Mouse (Mus musculus): ENCODE results near the gene Pheta2. TPM values are rescaled to one million over a fixed set of nuclear protein-coding genes. Genes with fewer than 3 reads are reported as not detected.

Gene Pheta2
- polyA plus RNA-seq, 1 experiment from 2014 or later: 1.8 TPM

GRCm38 (mm10) chr15:82374437-82374836 lies 35.7 kb downstream of the Pheta2 start:
- no peak overlapping the region for H3K9ac ChIP-seq
- no peak overlapping the region for H3K4me2 ChIP-seq (replicated peaks)
- WGBS: 78% methylated on average over 5 of the region's 5 CpGs
- no peak overlapping the region for H3K27ac ChIP-seq
- ATAC-seq (ENCODE audit: low FRiP score) (no peak), DNase-seq (ENCODE audit: low spot score) (no peak)
- no peaks in the 10 kb centered on the region for H3K9me3 ChIP-seq (ENCODE audit: control insufficient read depth, low read length)
- no peaks in the 10 kb centered on the region for H3K36me3 ChIP-seq (replicated peaks; ENCODE audit: control insufficient read depth, insufficient read depth)
- H3K4me3 ChIP-seq (replicated peaks; ENCODE audit: low read length): no peak overlapping the region
- no peaks in the 10 kb centered on the region for H3K4me1 ChIP-seq (replicated peaks; ENCODE audit: control insufficient read depth, insufficient read depth, low read length)
- H3K27me3 ChIP-seq (ENCODE audit: control insufficient read depth, insufficient read depth, low read length): no peaks in the 10 kb centered on the region

- WGBS: 86% methylated on average over 9 of the region's 9 CpGs
- H3K4me2 ChIP-seq (replicated peaks): no peak overlapping the region
- ATAC-seq (ENCODE audit: low FRiP score) (no peak), DNase-seq (ENCODE audit: low spot score) (no peak)
- H3K27ac ChIP-seq: no peak overlapping the region
- no peaks in the 10 kb centered on the region for H3K27me3 ChIP-seq (ENCODE audit: control insufficient read depth, insufficient read depth, low read length)
- no peak overlapping the region for H3K4me3 ChIP-seq (replicated peaks; ENCODE audit: low read length)
- H3K36me3 ChIP-seq (replicated peaks; ENCODE audit: control insufficient read depth, insufficient read depth): no peaks in the 10 kb centered on the region
- H3K9ac ChIP-seq: no peak overlapping the region
- H3K9me3 ChIP-seq (ENCODE audit: control insufficient read depth, low read length): no peaks in the 10 kb centered on the region
- 0 out of 2 replicates have a peak, but pooled peaks cover 4% of the 10 kb centered on the region for H3K4me1 ChIP-seq (replicated peaks; ENCODE audit: control insufficient read depth, insufficient read depth, low read length)
Measured at GRCm38 (mm10) chr15:82375855-82376254, 37.1 kb downstream of the Pheta2 start.

- ATAC-seq (ENCODE audit: low FRiP score) (peak; percentile 22; the same call in 1 of the 2 replicates), DNase-seq (ENCODE audit: low spot score) (peak; percentile 24)
- Histone ChIP-seq H3K27me3 (ENCODE audit: control insufficient read depth, insufficient read depth, low read length) (no peaks in the 10 kb centered on the region), H3K9me3 (ENCODE audit: control insufficient read depth, low read length) (no peaks in the 10 kb centered on the region), H3K4me1 (replicated peaks; ENCODE audit: control insufficient read depth, insufficient read depth, low read length) (0 out of 2 replicates have a peak, but pooled peaks cover 4% of the 10 kb centered on the region), H3K4me3 (replicated peaks; ENCODE audit: low read length) (no peak overlapping the region), H3K4me2 (replicated peaks) (no peak overlapping the region), H3K9ac (no peak overlapping the region), H3K36me3 (replicated peaks; ENCODE audit: control insufficient read depth, insufficient read depth) (no peaks in the 10 kb centered on the region), H3K27ac (peak overlapping the region; percentile 38; the same call in 1 of the 2 replicates)
- WGBS: 55% methylated on average over 17 of the region's 17 CpGs
Measured at GRCm38 (mm10) chr15:82376393-82377138, 37.8 kb downstream of the Pheta2 start.

GRCm38 (mm10) chr15:82377701-82378100 lies 39.0 kb downstream of the Pheta2 start:
- ATAC-seq (ENCODE audit: low FRiP score) (no peak), DNase-seq (ENCODE audit: low spot score) (no peak)
- H3K4me1 ChIP-seq (replicated peaks; ENCODE audit: control insufficient read depth, insufficient read depth, low read length): 0 out of 2 replicates have a peak, but pooled peaks cover 4% of the 10 kb centered on the region
- H3K27me3 ChIP-seq (ENCODE audit: control insufficient read depth, insufficient read depth, low read length): no peaks in the 10 kb centered on the region
- no peak overlapping the region for H3K4me3 ChIP-seq (replicated peaks; ENCODE audit: low read length)
- no peaks in the 10 kb centered on the region for H3K9me3 ChIP-seq (ENCODE audit: control insufficient read depth, low read length)
- no peak overlapping the region for H3K4me2 ChIP-seq (replicated peaks)
- 79% methylated on average over 5 of the region's 5 CpGs for WGBS
- H3K9ac ChIP-seq: no peak overlapping the region
- no peaks in the 10 kb centered on the region for H3K36me3 ChIP-seq (replicated peaks; ENCODE audit: control insufficient read depth, insufficient read depth)
- no peak overlapping the region for H3K27ac ChIP-seq

- DNase-seq (ENCODE audit: low spot score): no peak
- Histone ChIP-seq H3K9ac (no peak overlapping the region), H3K4me3 (replicated peaks; ENCODE audit: low read length) (no peak overlapping the region), H3K27me3 (ENCODE audit: control insufficient read depth, insufficient read depth, low read length) (no peaks in the 10 kb centered on the region), H3K4me2 (replicated peaks) (no peak overlapping the region), H3K36me3 (replicated peaks; ENCODE audit: control insufficient read depth, insufficient read depth) (no peaks in the 10 kb centered on the region), H3K4me1 (replicated peaks; ENCODE audit: control insufficient read depth, insufficient read depth, low read length) (0 out of 2 replicates have a peak, but pooled peaks cover 4% of the 10 kb centered on the region), H3K27ac (no peak overlapping the region), H3K9me3 (ENCODE audit: control insufficient read depth, low read length) (no peaks in the 10 kb centered on the region)
- WGBS: 44% methylated on average over 15 of the region's 15 CpGs
- ATAC-seq (ENCODE audit: low FRiP score): no peak
Measured at GRCm38 (mm10) chr15:82378261-82379180, 39.8 kb downstream of the Pheta2 start.

- ATAC-seq (ENCODE audit: low FRiP score) (no peak), DNase-seq (ENCODE audit: low spot score) (no peak)
- peak overlapping the region; percentile 58 for H3K4me2 ChIP-seq (replicated peaks)
- 0 out of 2 replicates have a peak, but pooled peaks cover 4% of the 10 kb centered on the region for H3K4me1 ChIP-seq (replicated peaks; ENCODE audit: control insufficient read depth, insufficient read depth, low read length)
- H3K4me3 ChIP-seq (replicated peaks; ENCODE audit: low read length): peak overlapping the region; percentile 30
- H3K27ac ChIP-seq: no peak overlapping the region
- H3K27me3 ChIP-seq (ENCODE audit: control insufficient read depth, insufficient read depth, low read length): no peaks in the 10 kb centered on the region
- H3K9ac ChIP-seq: no peak overlapping the region
- H3K36me3 ChIP-seq (replicated peaks; ENCODE audit: control insufficient read depth, insufficient read depth): no peaks in the 10 kb centered on the region
- no peaks in the 10 kb centered on the region for H3K9me3 ChIP-seq (ENCODE audit: control insufficient read depth, low read length)
- WGBS: 30% methylated on average over 7 of the region's 7 CpGs
Measured at GRCm38 (mm10) chr15:82379511-82379870, 40.7 kb downstream of the Pheta2 start.

GRCm38 (mm10) chr15:82379871-82380713 lies 41.4 kb downstream of the Pheta2 start, which contains the start of gene Cyp2d22:
Cyp2d22 (minus strand) TSS chr15:82380260.
- H3K4me1 ChIP-seq (replicated peaks; ENCODE audit: control insufficient read depth, insufficient read depth, low read length): 0 out of 2 replicates have a peak, but pooled peaks cover 4% of the 10 kb centered on the region
- no peaks in the 10 kb centered on the region for H3K36me3 ChIP-seq (replicated peaks; ENCODE audit: control insufficient read depth, insufficient read depth)
- H3K4me3 ChIP-seq (replicated peaks; ENCODE audit: low read length): peak within 1 kb of the TSS; percentile 30
- H3K27ac ChIP-seq: no peak within 1 kb of the TSS
- ATAC-seq (ENCODE audit: low FRiP score) (peak; percentile 64), DNase-seq (ENCODE audit: low spot score) (peak; percentile 28)
- WGBS: 5% methylated on average over 18 of the region's 24 CpGs
- H3K4me2 ChIP-seq (replicated peaks): peak within 1 kb of the TSS; percentile 58
- H3K9me3 ChIP-seq (ENCODE audit: control insufficient read depth, low read length): no peaks in the 10 kb centered on the region
- no peaks in the 10 kb centered on the region for H3K27me3 ChIP-seq (ENCODE audit: control insufficient read depth, insufficient read depth, low read length)
- peak within 1 kb of the TSS; percentile 44 for H3K9ac ChIP-seq

GRCm38 (mm10) chr15:82380714-82381062 lies 41.9 kb downstream of the Pheta2 start:
- no peak for DNase-seq (ENCODE audit: low spot score)
- no peak overlapping the region for H3K27ac ChIP-seq
- peak overlapping the region; percentile 30 for H3K4me3 ChIP-seq (replicated peaks; ENCODE audit: low read length)
- 0 out of 2 replicates have a peak, but pooled peaks cover 4% of the 10 kb centered on the region for H3K4me1 ChIP-seq (replicated peaks; ENCODE audit: control insufficient read depth, insufficient read depth, low read length)
- no peaks in the 10 kb centered on the region for H3K27me3 ChIP-seq (ENCODE audit: control insufficient read depth, insufficient read depth, low read length)
- H3K36me3 ChIP-seq (replicated peaks; ENCODE audit: control insufficient read depth, insufficient read depth): no peaks in the 10 kb centered on the region
- H3K4me2 ChIP-seq (replicated peaks): peak overlapping the region; percentile 58
- no peak for ATAC-seq (ENCODE audit: low FRiP score)
- 31% methylated on average over 7 of the region's 7 CpGs for WGBS
- H3K9me3 ChIP-seq (ENCODE audit: control insufficient read depth, low read length): no peaks in the 10 kb centered on the region
- H3K9ac ChIP-seq: peak overlapping the region; percentile 44
